Comparison of ENCODE assay signal across 8 mouse cellular contexts in genomic region chr8:86908536-86908935, GRCm38 (mm10). TPM values are rescaled to one million over a fixed set of nuclear protein-coding genes. Genes with fewer than 3 reads are reported as not detected.
DNase-seq lines count a peak whose midpoint lies in the region; ATAC-seq and TF ChIP-seq lines count a peak whose summit lies in the region.

No protein-coding gene starts in this region.

- no peak overlapping the region for H3K27ac ChIP-seq in forebrain, postnatal 0 days (ENCODE audit: low read depth, low read length)
- H3K27ac ChIP-seq in forebrain, embryonic 15.5 days (replicated peaks): no peak overlapping the region
- no peak overlapping the region for H3K27ac ChIP-seq in cerebellum, adult 2 months (ENCODE audit: insufficient read depth, low read length)
- no peak overlapping the region for H3K27ac ChIP-seq in gastrocnemius, adult 2 months

- no peak overlapping the region for H3K4me2 ChIP-seq in forebrain, postnatal 0 days (ENCODE audit: low read depth)
- H3K4me2 ChIP-seq in forebrain, embryonic 15.5 days (replicated peaks): no peak overlapping the region

- H3K27me3 ChIP-seq in forebrain, postnatal 0 days (ENCODE audit: insufficient read depth, low read length): no peaks in the 10 kb centered on the region
- H3K27me3 ChIP-seq in forebrain, embryonic 15.5 days: no peaks in the 10 kb centered on the region
- H3K27me3 ChIP-seq in G1E (ENCODE audit: insufficient read depth, low read length): peaks cover 2% of the 10 kb centered on the region; the same call in 1 of the 2 replicates
- H3K27me3 ChIP-seq in cerebellum, adult 2 months (ENCODE audit: control insufficient read depth, insufficient read depth, low read length): no peaks in the 10 kb centered on the region

- H3K4me3 ChIP-seq in forebrain, postnatal 0 days (ENCODE audit: low read depth, low read length): no peak overlapping the region
- H3K4me3 ChIP-seq in forebrain, embryonic 15.5 days: no peak overlapping the region
- no peak overlapping the region for H3K4me3 ChIP-seq in G1E (ENCODE audit: low read depth, low read length)
- no peak overlapping the region for H3K4me3 ChIP-seq in cerebellum, adult 2 months (replicated peaks; ENCODE audit: insufficient read depth, low read depth, low read length)
- H3K4me3 ChIP-seq in gastrocnemius, adult 2 months: no peak overlapping the region

- peak; percentile 32; the same call in 1 of the 2 replicates for ATAC-seq in forebrain, postnatal 0 days
- no peak for ATAC-seq in forebrain, embryonic 15.5 days (replicated peaks)
- peak; percentile 40; the same call in 1 of the 2 replicates for ATAC-seq in G1E (ENCODE audit: extremely low read depth, insufficient number of reproducible peaks, low FRiP score, poor library complexity, severe bottlenecking)

- peak; percentile 91 for TF ChIP-seq CTCF in forebrain, postnatal 0 days (IDR thresholded peaks at IDR 0.05; ENCODE audit: low read depth)
- TF ChIP-seq CTCF in G1E (IDR thresholded peaks at IDR 0.05; ENCODE audit: low read depth, low read length): peak; percentile 78
- peak; percentile 85 for TF ChIP-seq CTCF in cerebellum, adult 2 months (IDR thresholded peaks at IDR 0.05; ENCODE audit: borderline replicate concordance, insufficient read depth, low read depth, low read length)
- TF ChIP-seq CTCF in gastrocnemius, adult 2 months (IDR thresholded peaks at IDR 0.05): peak; percentile 90

- H3K4me1 ChIP-seq in forebrain, postnatal 0 days (ENCODE audit: insufficient read depth): no peaks in the 10 kb centered on the region
- H3K4me1 ChIP-seq in forebrain, embryonic 15.5 days: no peaks in the 10 kb centered on the region
- H3K4me1 ChIP-seq in G1E (ENCODE audit: insufficient read depth, low read depth, low read length): no peaks in the 10 kb centered on the region
- no peaks in the 10 kb centered on the region for H3K4me1 ChIP-seq in cerebellum, adult 2 months (ENCODE audit: control insufficient read depth, insufficient read depth, low read length)

- WGBS in forebrain, postnatal 0 days: 14% methylated on average over 6 of the region's 6 CpGs
- WGBS in forebrain, embryonic 15.5 days: 22% methylated on average over 6 of the region's 6 CpGs
- 25% methylated on average over 6 of the region's 6 CpGs for WGBS in cerebellum, adult 2 months

- H3K36me3 ChIP-seq in forebrain, postnatal 0 days (ENCODE audit: insufficient read depth): no peaks in the 10 kb centered on the region
- H3K36me3 ChIP-seq in forebrain, embryonic 15.5 days: no peaks in the 10 kb centered on the region
- H3K36me3 ChIP-seq in G1E (replicated peaks): no peaks in the 10 kb centered on the region

- intact Hi-C loops in gastrocnemius, adult 2 months (cut with DNase I): no loop called here

- no peak for TF ChIP-seq POLR2A in cerebellum, adult 2 months (IDR thresholded peaks at IDR 0.05; ENCODE audit: borderline replicate concordance, insufficient read depth, low read length)

- H3K9ac ChIP-seq in forebrain, postnatal 0 days: no peak overlapping the region
- no peak overlapping the region for H3K9ac ChIP-seq in forebrain, embryonic 15.5 days (replicated peaks)

- H3K9me3 ChIP-seq in forebrain, postnatal 0 days (ENCODE audit: low read length): no peaks in the 10 kb centered on the region
- no peaks in the 10 kb centered on the region for H3K9me3 ChIP-seq in forebrain, embryonic 15.5 days
- H3K9me3 ChIP-seq in G1E (replicated peaks): no peaks in the 10 kb centered on the region

- peak; percentile 91 for DNase-seq in forebrain, postnatal 0 days
- peak; percentile 22 for DNase-seq in G1E (ENCODE audit: low spot score)
- peak; percentile 54 to 75 for DNase-seq in cerebellum, adult 2 months
- DNase-seq in gastrocnemius, adult 2 months: peak; percentile 73
- peak; percentile 46 to 88 for DNase-seq in layer of hippocampus, adult 8-10 months (ENCODE audit: low spot score in 2 of 2)
- peak; percentile 82 for DNase-seq in lung, postnatal 14 days
- peak; percentile 51 to 78 for DNase-seq in spleen, postnatal 10 days (ENCODE audit: low spot score in 2 of 2)

RNA-seq across cellular contexts. Expression of gene N4bp1, which starts 23.5 kb away (rescaled TPM):
- total RNA-seq in forebrain, postnatal 0 days (2014; rRNA removed): 14.8 and 19.4 TPM in 2 replicates
- polyA plus RNA-seq in forebrain, postnatal 0 days (2015; fragmentation: Nextera tagmentation; extraction: Ambion mirVana): 3.0 and 4.5 TPM in 2 replicates
- 10.0 and 10.9 TPM in 2 replicates for polyA plus RNA-seq in forebrain, embryonic 15.5 days (2015; fragmentation: Nextera tagmentation; extraction: Ambion mirVana)
- total RNA-seq in G1E (2014; fragmentation: Nextera tagmentation): 30.1 and 32.7 TPM in 2 replicates
- 10.6 and 11.4 TPM in 2 replicates for total RNA-seq in G1E (2017)
- 12.7 and 17.2 TPM in 2 replicates for polyA plus RNA-seq in G1E (2012)
- polyA plus RNA-seq in cerebellum, adult 2 months (2012; rRNA removed): 20.2 and 20.5 TPM in 2 replicates
- 10 to 100 TPM; 16.6 to 18.2 TPM for total RNA-seq in gastrocnemius, adult 2 months (2021)
- total RNA-seq in layer of hippocampus, adult 8-10 months (2022): 10 to 100 TPM; 36.7 to 46.5 (median 44.0) TPM

Comparison
In these comparisons a context has a peak if more than half of its experiments do, and no peak if none do; other contexts are left out.
1. DNase-seq: peak in every context shown above with its lines; median percentile 91 in forebrain, postnatal 0 days; 82 in lung, postnatal 14 days; 73 in gastrocnemius, adult 2 months; 67 in layer of hippocampus, adult 8-10 months; 64 in cerebellum, adult 2 months; 64 in spleen, postnatal 10 days; 22 in G1E.